Mouse (Mus musculus) heart, adult 8-10 months (tissue): Measurements from ENCODE around the gene Mreg. TPM values are rescaled to one million over a fixed set of nuclear protein-coding genes. Genes with fewer than 3 reads are reported as not detected.
A peak's percentile ranks its signal among the peaks of the same experiment; 100 is the strongest.

Source experiments
- DNase-seq: peaks from one replicate; pipeline ENCODE4 v3.0.0; 2022; ENCODE audit warnings: low spot score
- total RNA-seq, 4 experiments: library from RNA; stranded (reverse); gene quantifications; 2 replicates each; pipeline ENCODE4 v1.2.4; 2022

Mreg gene
- total RNA-seq, 4 experiments from 2014 or later = 33.3 to 40.4 (median 37.5) TPM

- DNase-seq = no peak
These were observed 16.0 kb downstream of the Mreg start for GRCm38 (mm10) chr1:72196123-72196522.

GRCm38 (mm10) chr1:72191449-72191848 is 20.7 kb downstream of the Mreg start:
- DNase-seq = no peak

- DNase-seq = no peak
These were observed 23.9 kb downstream of the Mreg start for GRCm38 (mm10) chr1:72188142-72188738.

GRCm38 (mm10) chr1:72187486-72187885 is 24.6 kb downstream of the Mreg start:
- DNase-seq = no peak

- DNase-seq = no peak
These were observed 26.0 kb downstream of the Mreg start for GRCm38 (mm10) chr1:72186151-72186550.

GRCm38 (mm10) chr1:72183554-72183953 is 28.6 kb downstream of the Mreg start:
- no peak for DNase-seq

- DNase-seq = no peak
These were observed 29.1 kb downstream of the Mreg start for GRCm38 (mm10) chr1:72182930-72183499.

- no peak for DNase-seq
These were observed 32.2 kb downstream of the Mreg start for GRCm38 (mm10) chr1:72179947-72180346.

GRCm38 (mm10) chr1:72176239-72176638 is 35.9 kb downstream of the Mreg start:
- DNase-seq = no peak

GRCm38 (mm10) chr1:72174183-72174582 is 37.9 kb downstream of the Mreg start:
- DNase-seq = no peak

- no peak for DNase-seq
These were observed 38.6 kb downstream of the Mreg start for GRCm38 (mm10) chr1:72173402-72174051.

GRCm38 (mm10) chr1:72172788-72173187 is 39.3 kb downstream of the Mreg start:
- DNase-seq = no peak

- no peak for DNase-seq
These were observed 40.9 kb downstream of the Mreg start for GRCm38 (mm10) chr1:72171001-72171860.

GRCm38 (mm10) chr1:72167024-72167423 is 45.1 kb downstream of the Mreg start:
- DNase-seq = no peak

- no peak for DNase-seq
These were observed 45.7 kb downstream of the Mreg start for GRCm38 (mm10) chr1:72166468-72166814.

- DNase-seq = no peak
These were observed 46.2 kb downstream of the Mreg start for GRCm38 (mm10) chr1:72165723-72166467.

- DNase-seq = no peak
These were observed 51.8 kb downstream of the Mreg start for GRCm38 (mm10) chr1:72160321-72160720.

GRCm38 (mm10) chr1:72145041-72145440 is 67.1 kb downstream of the Mreg start:
- no peak for DNase-seq

- DNase-seq = no peak
These were observed 67.7 kb downstream of the Mreg start for GRCm38 (mm10) chr1:72144426-72144825.

- DNase-seq = peak; percentile 10
These were observed 70.1 kb downstream of the Mreg start for GRCm38 (mm10) chr1:72141893-72142480.

GRCm38 (mm10) chr1:72136101-72136500 is 76.0 kb downstream of the Mreg start:
- no peak for DNase-seq
